Mouse (Mus musculus) testis, adult 2 months (tissue): Measurements from ENCODE around the gene Clmn.

ENCODE experiments used
- CTCF ChIP-seq: fragments of 200-500 bp; IDR thresholded peaks from 2 replicates; pipeline ENCODE4 v1.5.1; 2012; ENCODE audit warnings: low read depth, mild to moderate bottlenecking, inconsistent platforms, low read length, moderate library complexity; ENCODE audit not compliant: control insufficient read depth, insufficient read depth, insufficient replicate concordance
- POLR2A ChIP-seq: fragments of 200-500 bp; IDR thresholded peaks from 2 replicates; pipeline ENCODE4 v1.6.1; 2012; ENCODE audit warnings: low read depth, mild to moderate bottlenecking, inconsistent platforms, low read length, moderate library complexity; ENCODE audit not compliant: control insufficient read depth

- TF ChIP-seq POLR2A = no peak
- no peak for TF ChIP-seq CTCF
Observed at GRCm38 (mm10) chr12:104830283-104830639, 34.6 kb downstream of the Clmn start.
